Mouse (Mus musculus) inflammation-experienced regulatory T-cells, adult 16 weeks (primary cell): Measurements from ENCODE around the gene Psme2b. TPM values are rescaled to one million over a fixed set of nuclear protein-coding genes. Genes with fewer than 3 reads are reported as not detected.

Source experiments
- polyA plus RNA-seq: library from polyadenylated mRNA; unstranded; fragments of 100-300 nt; shearing (Covaris generic); gene quantifications from one replicate; pipeline ENCODE4 v1.2.1, GENCODE M21; 2017

The Psme2b gene
- 281 TPM for polyA plus RNA-seq

GRCm38 (mm10) chr11:48946090-48946489, at the start of gene Psme2b:
Psme2b (minus strand) TSS chr11:48946190.

DNA sequence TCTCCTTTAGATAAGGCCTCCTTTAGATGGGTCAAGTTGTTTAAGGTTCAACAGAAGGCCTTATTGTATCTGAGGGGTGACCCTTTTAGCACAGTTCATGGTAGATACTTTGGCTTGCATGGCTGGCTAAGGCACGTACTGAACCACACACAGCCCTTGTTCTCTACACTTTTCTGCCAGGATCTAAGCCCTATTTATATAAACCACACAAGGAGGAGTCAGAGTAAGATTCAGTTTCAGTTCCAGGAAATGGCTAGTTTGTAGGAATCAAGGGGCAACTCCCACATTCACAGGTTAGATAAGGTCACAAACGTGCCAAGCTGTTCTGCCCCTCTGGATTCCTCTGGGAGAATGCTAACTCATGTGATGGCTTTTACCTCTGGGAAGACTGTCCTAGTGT, 48.0 kb upstream of the Psme2b start, which contains the start of gene Tgtp1:
Gene Tgtp1 (minus strand): TSS at position 155 of the 400 bp plus-strand sequence.

GRCm38 (mm10) chr11:48991740-48992520, 45.9 kb upstream of the Psme2b start, which contains the start of gene Gm12185:
Gm12185 (minus strand) TSS chr11:48992226.

GRCm38 (mm10) chr11:48979251-48979650, 33.3 kb upstream of the Psme2b start, which contains the start of gene 9930111J21Rik1:
9930111J21Rik1 (minus strand) TSS chr11:48979398.

DNA sequence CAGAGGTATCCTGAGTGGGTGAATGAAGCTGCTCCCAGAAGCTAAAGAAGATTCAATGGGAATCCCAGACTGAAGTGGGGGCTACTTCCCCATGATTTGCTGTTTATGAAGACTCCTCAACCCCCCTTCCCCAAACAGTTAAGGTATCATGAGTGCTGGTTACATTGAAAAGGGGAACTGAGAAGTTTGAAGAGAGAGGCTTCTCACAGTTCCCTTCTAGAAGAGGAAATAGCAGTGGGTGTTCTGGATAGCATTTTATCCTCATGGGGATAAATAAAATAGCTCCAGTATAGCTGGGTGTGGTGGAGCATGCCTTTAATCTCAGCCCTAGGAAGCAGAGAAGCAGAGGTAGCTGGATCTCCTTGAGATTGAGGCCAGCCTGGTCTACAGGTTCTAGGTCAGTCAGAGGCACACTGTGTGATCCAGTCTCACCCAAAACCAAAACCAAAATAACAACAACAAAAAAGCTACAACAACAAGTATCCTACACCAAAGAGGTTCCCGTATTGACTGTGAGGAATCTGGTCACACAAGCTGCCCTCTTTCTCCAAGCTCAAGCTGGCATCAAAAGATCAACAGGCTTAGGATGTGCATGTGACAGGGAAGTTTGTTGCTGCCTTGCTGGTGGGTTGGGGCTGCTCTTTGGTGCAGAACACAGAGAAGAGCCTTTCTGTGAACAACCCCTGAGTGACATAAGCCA, 32.4 kb upstream of the Psme2b start, which contains the start of gene Olfr56:
Gene Olfr56 (plus strand): TSS at position 650 of the 700 bp plus-strand sequence.

DNA sequence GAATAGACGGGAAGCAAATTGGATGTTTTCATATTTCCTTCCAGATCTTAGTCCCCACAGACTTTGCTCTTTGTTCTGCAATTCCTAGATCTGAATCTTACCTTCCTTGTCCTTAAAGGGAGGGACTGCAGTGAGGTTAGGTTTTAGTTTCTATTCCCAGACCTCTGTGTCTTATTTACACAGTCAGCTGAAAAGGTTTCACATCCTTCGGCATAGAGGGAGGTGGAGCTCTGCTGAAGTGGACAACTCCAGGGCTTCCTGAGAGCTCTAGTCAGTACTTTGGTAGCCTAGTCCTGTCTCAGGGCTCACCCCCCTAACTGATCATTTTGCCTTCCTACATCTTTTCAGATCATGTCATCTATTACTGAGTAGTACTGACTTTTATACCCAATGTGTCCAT, 44.0 kb downstream of the Psme2b start, which contains the start of gene Gm5431:
Gene Gm5431 (minus strand): TSS at position 194 of the 400 bp plus-strand sequence.

Other genes with a start within 250 kb of the Psme2b start
- 661 TPM for gene Rack1, start 145.9 kb downstream of the Psme2b start, polyA plus RNA-seq
- gene Trim41, start 128.8 kb downstream of the Psme2b start, polyA plus RNA-seq = 2.5 TPM
- gene Trim7, start 120.0 kb downstream of the Psme2b start, polyA plus RNA-seq = 0.46 TPM
- gene Gm12184, start 119.5 kb downstream of the Psme2b start, polyA plus RNA-seq = 2.0 TPM
- 181 TPM for gene Irgm1, start 74.5 kb downstream of the Psme2b start, polyA plus RNA-seq
- 2.0 TPM for gene Gm5431, start 44.0 kb downstream of the Psme2b start, polyA plus RNA-seq
- gene Olfr56, start 32.7 kb upstream of the Psme2b start, polyA plus RNA-seq = 0.62 TPM
- gene 9930111J21Rik1, start 33.2 kb upstream of the Psme2b start, polyA plus RNA-seq = 317 TPM
- gene Gm12185, start 46.0 kb upstream of the Psme2b start, polyA plus RNA-seq = 6.6 TPM
- 266 TPM for gene Tgtp1, start 48.0 kb upstream of the Psme2b start, polyA plus RNA-seq
- gene 9930111J21Rik2, start 105.1 kb upstream of the Psme2b start, polyA plus RNA-seq = 161 TPM
- 364 TPM for gene Tgtp2, start 118.0 kb upstream of the Psme2b start, polyA plus RNA-seq
- 525 TPM for gene Ifi47, start 130.4 kb upstream of the Psme2b start, polyA plus RNA-seq
- gene Olfr1396, start 168.7 kb upstream of the Psme2b start, polyA plus RNA-seq = not detected
- not detected for gene Olfr1395, start 196.1 kb upstream of the Psme2b start, polyA plus RNA-seq
- gene Olfr1394, start 208.2 kb upstream of the Psme2b start, polyA plus RNA-seq = not detected
- 0.16 TPM for gene Btnl9, start 241.0 kb upstream of the Psme2b start, polyA plus RNA-seq